Mouse (Mus musculus): ENCODE data around the gene Prpf38b. TPM values are rescaled to one million over a fixed set of nuclear protein-coding genes. Genes with fewer than 3 reads are reported as not detected.
"Not testable (repeated sequence)": the region's sequence is repeated elsewhere in the genome, so short reads cannot be mapped to it uniquely, and the experiment has no call there.

Prpf38b gene
- total RNA-seq, 2 experiments from 2014 or later = 49.6 to 58.4 TPM

DNA sequence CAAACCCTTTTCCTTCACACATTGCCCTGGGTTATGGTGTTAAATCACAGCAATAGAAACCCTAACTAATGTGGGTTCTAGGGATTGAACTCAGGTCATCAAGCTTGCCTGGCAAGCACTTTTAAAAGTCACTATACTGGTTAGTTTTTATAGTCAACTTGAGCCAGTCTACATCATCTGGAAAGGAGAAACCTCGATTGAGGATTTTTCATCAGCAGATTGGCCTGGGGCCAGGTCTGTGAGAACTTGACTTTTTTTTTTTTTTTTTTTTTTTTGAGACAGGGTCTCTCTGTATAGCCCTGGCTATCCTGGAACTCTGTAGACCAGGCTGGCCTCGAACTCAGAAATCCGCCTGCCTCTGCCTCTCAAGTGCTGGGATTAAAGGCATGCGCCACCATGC, 49.2 kb downstream of the Prpf38b start:
- DNase-seq (ENCODE audit: low spot score in 2 of 2) = not testable (repeated sequence)

DNA sequence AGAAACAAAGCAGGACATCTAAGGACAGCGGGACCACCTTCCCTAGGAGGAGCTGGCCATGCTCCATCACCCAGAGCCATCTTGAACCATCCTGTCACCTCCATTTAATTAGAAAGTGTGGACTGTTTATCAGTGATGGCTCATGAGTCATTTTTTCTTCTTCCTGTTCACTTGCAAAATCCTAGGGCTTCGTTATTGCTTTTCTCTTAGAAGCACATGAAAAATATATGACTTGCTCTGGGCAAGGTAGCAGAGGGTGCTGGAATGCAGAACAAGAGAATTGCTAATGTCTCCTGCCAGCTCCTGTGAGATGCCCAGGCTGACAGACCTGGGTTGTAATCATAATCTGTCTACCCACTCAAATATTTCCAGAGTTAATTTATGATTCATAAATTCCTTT, 50.7 kb downstream of the Prpf38b start:
- no peak for DNase-seq (ENCODE audit: low spot score in 2 of 2)

DNA sequence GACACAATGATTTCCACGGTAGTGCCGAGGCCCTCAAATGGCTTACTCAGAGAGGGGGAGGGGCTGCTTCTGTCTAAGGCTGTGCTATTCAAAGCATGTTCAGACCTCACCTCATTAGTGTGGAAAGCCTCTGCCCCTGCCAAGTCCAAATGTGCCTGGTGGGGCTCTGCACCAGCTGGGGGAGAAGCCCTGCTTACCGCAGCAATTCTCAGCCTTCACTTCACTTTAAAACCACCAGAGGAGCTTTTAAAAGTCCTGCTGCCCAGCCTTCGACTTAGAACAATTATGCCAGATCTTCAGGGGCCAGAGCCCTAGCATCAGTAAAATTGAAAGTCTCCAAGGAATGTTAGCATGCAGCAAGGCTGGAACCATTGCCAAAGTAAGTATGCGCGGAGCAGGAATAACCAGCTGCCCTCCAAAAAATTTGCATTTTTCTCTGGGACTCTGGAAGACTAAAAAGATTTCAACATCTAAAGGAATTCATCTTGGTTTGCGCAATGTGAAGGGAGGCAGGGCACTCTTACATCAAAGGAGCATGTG, 53.2 kb downstream of the Prpf38b start:
- peak; percentile 46 to 56 for DNase-seq (ENCODE audit: low spot score in 2 of 2)

DNA sequence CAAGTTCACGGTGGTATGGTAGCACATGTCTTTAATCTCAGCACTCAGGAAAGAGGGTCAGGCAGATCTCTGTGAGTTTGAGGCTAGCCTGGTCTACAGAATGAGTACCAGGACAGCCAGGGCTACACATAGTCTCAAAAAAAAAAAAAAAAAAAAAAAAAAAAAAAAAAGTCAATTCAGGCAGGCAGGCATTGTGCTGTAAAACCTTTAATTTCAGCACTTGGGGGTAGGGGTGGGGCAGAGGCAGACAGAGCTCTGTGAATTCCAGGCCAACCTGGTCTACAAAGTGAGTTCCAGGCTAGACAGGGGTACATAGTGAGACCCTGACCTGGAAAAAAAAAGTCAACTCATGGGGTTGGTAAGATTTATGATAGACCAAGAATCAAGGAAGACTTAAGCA, 53.8 kb downstream of the Prpf38b start:
- no peak for DNase-seq (ENCODE audit: low spot score in 2 of 2)

DNA sequence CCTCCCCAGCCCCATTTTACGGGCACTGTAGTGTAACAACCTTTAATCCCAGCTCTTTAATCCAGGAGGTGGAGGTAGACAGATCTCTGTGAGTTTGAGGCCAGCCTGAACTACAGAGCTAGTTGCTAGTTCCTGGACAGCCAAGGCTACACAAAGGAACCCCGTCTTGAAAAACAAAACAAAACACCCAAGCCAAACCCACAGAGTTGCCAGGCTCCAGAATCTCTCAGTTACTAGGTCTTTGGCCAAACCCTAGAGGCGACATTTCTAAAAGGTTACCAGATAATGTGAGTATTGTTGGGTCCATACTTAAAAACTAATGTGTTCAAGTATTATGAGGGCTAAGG, 54.4 kb downstream of the Prpf38b start:
- no peak for DNase-seq (ENCODE audit: low spot score in 2 of 2)

DNA sequence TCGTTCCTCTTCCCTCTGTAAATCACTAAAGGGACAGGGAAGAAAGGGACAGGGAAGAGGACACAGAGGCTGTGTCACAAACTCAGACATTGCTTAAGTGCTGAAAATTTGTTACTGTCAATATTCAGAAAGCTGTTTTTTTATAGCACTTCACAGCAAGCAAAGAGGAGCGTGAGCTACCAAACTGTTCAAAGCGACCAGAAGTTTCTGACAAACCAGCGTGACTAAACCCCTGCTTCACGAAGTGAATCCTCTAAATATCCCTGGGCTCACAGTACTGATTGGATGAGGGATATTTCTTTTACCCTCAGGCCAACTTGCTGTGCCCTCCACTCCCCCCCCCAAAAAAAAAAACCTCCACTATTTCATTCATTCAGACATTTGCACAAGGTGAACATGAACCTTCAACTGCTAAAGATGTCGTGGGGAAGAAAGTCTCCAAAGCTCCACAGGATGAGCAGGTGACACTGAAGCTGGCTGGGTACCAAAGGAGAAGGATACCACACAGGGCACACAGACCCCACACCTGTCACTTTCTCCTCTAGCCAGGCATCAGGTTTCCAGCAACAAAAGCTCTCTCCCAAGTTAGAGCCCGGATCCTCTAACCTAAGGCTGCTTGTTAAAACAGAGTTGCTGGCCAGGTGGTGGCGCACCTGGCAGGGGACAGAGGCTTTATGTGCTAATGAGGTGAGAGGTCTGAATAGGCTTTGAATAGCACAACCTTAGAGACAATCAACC, 55.0 kb downstream of the Prpf38b start:
- DNase-seq (ENCODE audit: low spot score in 2 of 2) = no peak

DNA sequence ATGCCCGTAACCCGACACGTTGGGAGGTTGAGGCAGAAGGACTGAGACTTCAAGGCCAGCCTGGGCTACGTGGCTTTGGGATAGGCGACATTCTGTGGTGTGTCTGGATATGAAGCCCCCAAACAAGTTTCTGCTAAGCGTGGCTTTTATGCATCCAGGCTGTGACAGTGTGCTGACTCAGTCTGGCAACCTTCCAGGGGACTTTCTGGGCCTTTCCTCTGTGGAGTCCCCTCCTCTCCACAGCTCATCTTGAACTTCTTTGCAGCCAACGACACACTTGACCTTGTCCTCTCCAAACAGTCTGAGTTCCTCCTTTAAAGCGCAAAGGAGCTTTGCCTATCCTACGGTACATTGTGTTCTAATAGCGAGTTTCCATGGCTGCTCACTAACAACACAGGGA, 55.7 kb downstream of the Prpf38b start:
- peak; percentile 39 to 53 for DNase-seq (ENCODE audit: low spot score in 2 of 2)

DNA sequence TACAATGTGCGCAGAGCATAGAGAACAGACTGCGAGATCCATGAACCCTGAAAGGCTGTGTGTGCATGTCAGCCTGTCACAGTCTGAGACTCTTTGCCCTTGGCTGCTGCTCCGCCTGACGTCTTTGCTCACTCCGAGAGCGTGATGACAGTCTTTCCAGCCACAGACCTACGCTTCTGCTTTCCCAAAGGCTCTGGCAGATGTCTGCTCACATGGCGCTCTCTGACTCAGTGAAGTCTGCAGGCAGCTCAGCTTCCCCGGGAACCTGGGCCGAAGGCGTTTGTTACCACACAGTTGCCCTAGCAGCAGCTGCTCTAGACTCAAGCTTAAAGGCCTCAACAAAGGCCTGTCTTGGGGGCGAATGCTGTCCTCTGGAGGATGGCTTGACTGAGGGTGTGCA, 56.2 kb downstream of the Prpf38b start:
- peak; percentile 62 to 67 for DNase-seq (ENCODE audit: low spot score in 2 of 2)

DNA sequence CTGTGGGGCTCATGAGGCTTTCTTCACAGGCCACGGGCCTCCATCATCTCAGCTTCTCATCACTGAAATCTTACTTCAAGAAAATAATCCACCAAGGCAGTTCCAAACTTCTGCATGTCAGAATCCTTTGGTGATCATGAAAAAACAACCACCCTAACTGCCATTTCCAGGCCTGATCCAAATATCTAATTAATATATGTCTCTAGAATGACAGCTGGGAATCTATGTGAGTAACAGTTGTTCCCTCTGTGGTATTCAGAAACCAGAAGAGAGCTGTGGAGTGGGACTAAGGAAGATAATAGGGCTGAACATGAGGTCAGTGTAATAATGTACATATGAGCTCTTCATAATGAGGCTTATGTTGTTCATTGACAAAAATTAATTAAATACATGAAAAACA, 58.3 kb downstream of the Prpf38b start:
- no peak for DNase-seq (ENCODE audit: low spot score in 2 of 2)

Other genes starting within 250 kb of the Prpf38b start
- gene Gpsm2, start 189.4 kb downstream of the Prpf38b start, total RNA-seq (2021) = 10 to 100 TPM; 13.5 to 20.4 TPM
- not detected for gene Aknad1, start 172.1 kb downstream of the Prpf38b start, total RNA-seq (2021)
- gene Stxbp3, start 71.2 kb downstream of the Prpf38b start, total RNA-seq (2021) = 10 to 100 TPM; 17.9 to 22.6 TPM
- gene Fndc7, start 21.7 kb downstream of the Prpf38b start, total RNA-seq (2021) = under 1 TPM in 1 of 2 experiments, not detected in 1; 0.07 TPM
- 1 to 10 TPM; 1.8 to 2.7 TPM for gene Henmt1, start 28.1 kb upstream of the Prpf38b start, total RNA-seq (2021)
- not detected for gene Gm9857, start 28.7 kb upstream of the Prpf38b start, total RNA-seq (2021)
- gene Fam102b, start 115.9 kb upstream of the Prpf38b start, total RNA-seq (2021) = 10 to 100 TPM; 55.8 to 57.1 TPM
- not detected for gene Slc25a54, start 168.7 kb upstream of the Prpf38b start, total RNA-seq (2021)
- gene Slc25a24, start 211.4 kb upstream of the Prpf38b start, total RNA-seq (2021) = 1 to 10 TPM; 4.1 to 4.9 TPM

All from layer of hippocampus, postnatal 10 days (tissue).